Mouse (Mus musculus) regulatory T cell (primary cell): ENCODE data around the gene Atrx.
"Not testable (repeated sequence)": the region's sequence is repeated elsewhere in the genome, so short reads cannot be mapped to it uniquely, and the experiment has no call there.

Experiments
- in situ Hi-C: fragments of 300-600 bp; cut with MboI, MseI; formaldehyde crosslinking; loops from one replicate; pipeline ENCODE4 v1.15.1; 2025; ENCODE audit warnings: high pct_unique_total_duplicates

Gene Atrx

DNA sequence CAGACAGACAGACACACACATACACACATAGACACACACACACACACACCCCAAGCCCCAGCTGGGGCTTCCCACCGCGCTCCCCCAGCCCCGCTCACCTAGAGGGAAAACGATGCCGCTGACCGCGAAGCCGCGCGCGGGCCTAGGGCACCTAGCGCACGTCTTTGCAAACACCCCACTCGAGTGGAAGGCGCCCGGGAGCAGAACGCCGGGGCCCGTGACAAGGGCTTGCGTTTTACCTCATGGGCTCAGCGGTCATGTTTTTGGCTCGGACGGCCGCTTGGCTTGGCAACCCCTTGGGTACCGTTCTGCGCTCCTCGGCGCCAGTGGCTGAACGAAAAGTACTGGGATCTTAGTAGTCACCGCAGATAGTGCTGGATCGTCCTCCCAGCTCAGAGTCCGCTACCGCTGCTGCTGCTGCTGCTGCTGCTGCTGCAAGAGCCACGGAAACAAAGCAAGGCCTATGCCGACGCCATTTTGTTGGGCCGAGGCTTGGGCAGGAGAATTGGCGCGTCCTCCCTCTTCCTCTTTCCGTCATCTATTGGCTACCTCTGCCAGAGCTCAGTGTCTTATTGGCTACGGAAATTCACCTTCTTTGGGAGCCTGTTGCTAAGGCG, at the start of gene Atrx:
Gene Atrx (minus strand): TSS at position 543 of the 617 bp plus-strand sequence.
- in situ Hi-C loops = no loop called here

DNA sequence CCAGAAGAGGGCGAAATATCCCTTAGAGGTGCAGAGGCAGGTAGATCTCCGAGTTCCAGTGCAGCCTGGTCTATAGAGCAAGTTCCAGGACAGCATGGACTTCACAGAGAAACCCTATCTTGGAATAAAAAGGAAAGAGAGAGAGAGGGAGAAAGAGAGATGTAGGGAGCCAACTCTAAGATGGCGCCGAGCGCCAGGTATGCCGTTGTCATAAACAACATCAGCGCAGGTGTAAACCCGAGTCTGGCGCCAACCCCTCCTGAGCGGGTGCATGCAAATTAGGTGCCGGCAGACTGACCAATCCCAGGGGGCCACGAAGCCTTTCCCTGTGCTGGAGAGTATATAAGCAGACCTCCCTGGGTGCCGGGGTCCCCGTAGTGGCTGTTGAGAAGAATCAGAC, 27.9 kb upstream of the Atrx start:
- in situ Hi-C loops = not testable (repeated sequence)

- in situ Hi-C loops = no loop called here
These were observed 24.8 kb upstream of the Atrx start for GRCm38 (mm10) chrX:105953999-105954398.

- in situ Hi-C loops = no loop called here
These were observed 17.2 kb upstream of the Atrx start for GRCm38 (mm10) chrX:105946357-105946756.

DNA sequence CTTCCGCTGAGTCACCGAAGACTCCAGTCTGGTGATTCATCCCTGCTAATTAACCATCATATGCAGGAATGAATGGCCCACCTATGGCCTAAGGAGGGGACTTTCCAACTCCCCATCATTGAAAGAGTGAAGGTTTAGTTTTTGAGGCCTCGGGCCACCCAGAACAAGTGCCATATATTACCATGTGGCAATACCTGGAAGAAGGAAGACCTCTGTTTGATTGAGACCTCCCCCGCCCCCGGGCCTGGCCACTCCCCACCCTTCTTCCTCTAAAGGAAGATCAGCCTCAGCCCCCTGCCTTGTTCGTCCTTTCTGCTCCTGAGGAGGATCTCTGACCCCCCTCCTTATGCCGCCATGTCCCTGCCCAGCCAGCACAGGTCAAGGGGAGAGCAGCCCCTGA, 10.0 kb upstream of the Atrx start:
- in situ Hi-C loops = no loop called here

- in situ Hi-C loops = no loop called here
These were observed 8.5 kb upstream of the Atrx start for GRCm38 (mm10) chrX:105937736-105938135.

- in situ Hi-C loops = no loop called here
These were observed 5.1 kb upstream of the Atrx start for GRCm38 (mm10) chrX:105934341-105934740.

- in situ Hi-C loops = no loop called here
These were observed 355 bp upstream of the Atrx start for GRCm38 (mm10) chrX:105929478-105930038.

DNA sequence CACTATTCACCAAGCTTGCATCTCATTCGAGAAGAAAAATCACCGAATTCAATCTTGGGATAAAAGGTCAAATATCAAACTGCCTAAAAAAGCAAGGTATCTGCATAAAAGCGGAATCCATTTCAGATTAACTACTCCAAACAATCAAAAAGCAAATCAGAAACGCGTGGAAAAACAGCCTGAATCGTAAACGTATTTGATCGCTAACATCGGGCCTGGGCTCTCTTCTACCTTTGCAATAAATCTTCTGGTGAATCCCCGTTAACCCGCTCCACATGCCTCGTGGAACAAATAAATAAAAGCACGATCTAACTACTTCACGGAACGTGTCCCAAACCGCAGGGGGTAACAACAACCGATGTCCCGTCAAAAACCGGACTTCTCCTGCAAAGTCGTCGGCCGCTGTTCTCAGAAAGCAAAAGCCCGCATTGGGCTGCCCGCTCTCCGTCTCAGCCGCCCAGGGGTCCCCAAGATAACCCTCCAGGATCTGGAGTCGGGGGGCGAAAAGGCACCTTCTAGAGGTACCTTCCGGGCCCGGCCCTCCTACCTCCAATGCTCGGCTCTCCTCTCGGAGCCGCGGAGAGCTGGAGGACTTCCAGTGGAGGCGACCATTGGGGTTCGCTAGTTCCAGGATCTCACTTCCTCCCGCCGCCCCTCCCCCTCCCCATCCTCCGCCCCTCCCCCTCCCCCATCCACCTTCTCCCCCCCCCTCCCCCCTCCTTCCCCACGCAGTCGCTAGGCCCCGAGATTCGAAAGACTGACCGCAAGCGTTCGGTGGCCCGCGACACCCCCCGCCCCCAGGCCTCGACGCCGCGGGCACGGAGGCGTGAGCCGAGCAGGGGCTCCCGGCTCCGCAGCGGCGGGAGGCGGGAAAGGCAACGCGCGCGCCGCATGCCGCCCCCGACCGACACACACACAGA, 1.0 kb downstream of the Atrx start:
- in situ Hi-C loops = no loop called here

- in situ Hi-C loops = no loop called here
These were observed 3.0 kb downstream of the Atrx start for GRCm38 (mm10) chrX:105926121-105926735.

DNA sequence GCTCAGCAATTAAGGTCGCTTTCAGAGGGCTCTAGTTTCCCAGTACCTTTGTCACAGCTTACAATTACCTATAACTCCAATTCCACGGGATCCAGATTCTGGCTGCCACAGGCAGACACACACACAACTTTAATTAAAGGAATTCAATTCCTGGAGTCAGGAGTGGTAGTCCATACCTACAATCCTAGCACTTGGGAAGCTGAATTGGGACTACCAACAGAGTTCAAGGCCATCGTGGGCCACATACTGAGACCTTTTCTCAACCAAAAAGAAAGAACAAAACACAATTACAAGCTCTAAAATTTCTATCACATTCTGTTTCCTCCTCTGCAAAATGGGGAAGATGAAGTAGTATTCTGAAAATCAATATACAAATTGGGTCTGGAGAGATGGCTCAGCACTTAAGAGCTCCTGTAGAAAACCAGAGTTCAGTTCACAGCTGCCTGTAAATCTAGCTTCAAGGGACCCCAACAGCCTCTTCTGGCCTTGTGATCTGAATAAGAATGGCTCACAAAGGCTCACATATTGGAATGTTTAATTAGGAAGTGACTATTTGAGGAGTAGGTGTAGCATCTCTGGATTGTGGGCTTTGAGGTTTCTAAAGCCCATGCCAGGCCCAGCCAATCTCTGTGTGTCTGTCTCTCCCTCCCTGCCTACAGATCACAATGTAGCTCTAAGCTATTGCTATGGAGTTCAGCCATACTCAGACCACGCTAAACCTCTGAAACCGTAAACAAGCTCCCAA, 4.7 kb downstream of the Atrx start:
- in situ Hi-C loops = no loop called here

GRCm38 (mm10) chrX:105923896-105924295, 5.3 kb downstream of the Atrx start:
- in situ Hi-C loops = no loop called here

DNA sequence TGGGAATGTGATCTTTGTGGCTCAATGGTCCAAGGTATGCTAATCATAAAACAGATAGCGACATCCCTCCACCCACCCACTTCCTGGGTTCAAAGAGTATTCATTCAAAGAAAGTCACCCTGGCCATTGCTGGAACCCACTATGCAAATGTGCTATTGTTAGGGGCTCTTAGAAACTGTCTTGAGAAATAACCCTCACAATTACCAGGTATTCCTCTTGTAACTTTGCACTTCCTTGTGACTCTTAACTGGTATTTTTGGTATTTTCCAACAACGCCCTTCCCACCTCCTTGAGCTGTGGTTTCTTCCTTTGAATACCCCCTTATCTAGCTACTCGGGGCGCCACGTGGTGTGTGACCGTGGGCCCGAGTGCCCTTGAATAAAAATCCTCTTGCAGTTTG, 6.2 kb downstream of the Atrx start:
- in situ Hi-C loops = not testable (repeated sequence)

DNA sequence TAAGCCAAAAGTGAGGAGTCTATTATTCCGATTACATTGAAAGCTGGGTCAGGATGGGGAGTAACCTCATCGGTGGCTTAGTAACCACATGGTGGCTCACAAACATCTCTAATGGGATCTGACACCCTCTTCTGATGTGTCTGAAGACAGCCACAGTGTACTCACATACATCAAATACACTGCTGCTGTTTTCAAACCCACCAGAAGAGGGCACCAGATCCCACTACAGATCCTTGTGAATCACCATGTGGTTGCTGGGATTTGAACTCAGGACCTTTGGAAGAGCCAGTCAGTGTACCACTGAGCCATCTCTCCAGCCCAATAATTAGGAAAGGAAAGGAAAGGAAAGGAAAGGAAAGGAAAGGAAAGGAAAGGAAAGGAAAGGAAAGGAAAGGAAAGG, 7.8 kb downstream of the Atrx start:
- in situ Hi-C loops = no loop called here

DNA sequence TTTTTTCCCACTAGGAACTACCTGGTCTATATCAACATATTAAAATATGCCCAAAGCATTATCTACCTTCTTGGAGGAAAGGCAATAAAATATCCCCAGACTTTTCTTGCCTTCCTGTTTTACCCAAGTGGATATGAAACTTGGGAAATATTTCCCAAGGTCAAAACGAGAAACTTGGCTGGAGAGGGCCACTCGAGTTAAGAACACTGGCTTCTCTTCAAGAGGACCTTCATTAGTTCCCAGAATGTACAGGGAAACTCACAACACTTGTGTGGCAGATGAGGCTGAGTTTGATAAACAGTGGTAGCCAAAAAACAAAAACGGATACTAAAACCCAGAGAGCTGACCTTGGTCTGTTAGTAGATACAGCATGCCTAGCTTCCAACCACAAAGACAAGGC, 17.5 kb downstream of the Atrx start:
- in situ Hi-C loops = no loop called here

DNA sequence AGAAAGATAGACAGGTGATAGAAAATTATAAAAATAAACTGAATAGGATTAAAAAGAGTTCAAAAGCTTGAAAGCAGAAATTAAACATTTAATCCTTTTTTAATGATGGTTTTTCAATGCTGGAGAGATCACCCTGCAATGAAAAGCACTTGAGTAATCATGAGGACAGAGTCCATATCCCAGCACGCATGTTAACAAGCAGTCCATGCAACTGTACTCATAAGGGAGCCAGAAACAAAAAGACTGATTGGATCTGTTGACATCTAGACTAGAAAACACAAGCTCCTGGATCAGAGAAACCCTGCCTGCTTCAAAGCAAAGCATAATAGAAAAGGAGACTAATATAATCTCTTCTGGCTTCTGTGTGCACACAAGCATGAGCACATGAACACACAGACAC, 27.6 kb downstream of the Atrx start:
- in situ Hi-C loops = loop anchor here (5.0 kb wide), 1 partner anchor 101 kb away; no protein-coding TSS in a partner anchor

DNA sequence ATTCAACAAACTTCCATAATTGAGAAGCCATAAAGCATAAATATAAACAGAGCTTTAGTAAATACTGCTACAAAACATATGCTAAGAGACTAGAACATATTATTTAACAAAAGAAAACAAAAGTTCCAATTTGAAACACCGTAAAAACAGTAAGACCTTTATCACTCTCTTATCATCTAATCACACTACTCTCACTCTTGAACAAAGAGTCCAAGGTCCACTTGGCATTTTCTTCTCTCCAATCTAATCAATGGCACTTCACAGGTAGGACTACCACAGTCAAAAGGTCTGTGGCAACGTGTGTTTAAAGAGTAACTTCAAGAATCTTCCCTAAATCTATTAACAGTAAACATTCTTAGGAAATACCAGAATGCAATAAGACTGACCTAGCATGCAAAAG, 42.3 kb downstream of the Atrx start:
- in situ Hi-C loops = loop anchor here (10.0 kb wide), 1 partner anchor 822 kb away; no protein-coding TSS in a partner anchor

- in situ Hi-C loops = no loop called here
These were observed 64.8 kb downstream of the Atrx start for GRCm38 (mm10) chrX:105864367-105864766.

GRCm38 (mm10) chrX:105824462-105824861, 104.7 kb downstream of the Atrx start:
- in situ Hi-C loops = no loop called here

DNA sequence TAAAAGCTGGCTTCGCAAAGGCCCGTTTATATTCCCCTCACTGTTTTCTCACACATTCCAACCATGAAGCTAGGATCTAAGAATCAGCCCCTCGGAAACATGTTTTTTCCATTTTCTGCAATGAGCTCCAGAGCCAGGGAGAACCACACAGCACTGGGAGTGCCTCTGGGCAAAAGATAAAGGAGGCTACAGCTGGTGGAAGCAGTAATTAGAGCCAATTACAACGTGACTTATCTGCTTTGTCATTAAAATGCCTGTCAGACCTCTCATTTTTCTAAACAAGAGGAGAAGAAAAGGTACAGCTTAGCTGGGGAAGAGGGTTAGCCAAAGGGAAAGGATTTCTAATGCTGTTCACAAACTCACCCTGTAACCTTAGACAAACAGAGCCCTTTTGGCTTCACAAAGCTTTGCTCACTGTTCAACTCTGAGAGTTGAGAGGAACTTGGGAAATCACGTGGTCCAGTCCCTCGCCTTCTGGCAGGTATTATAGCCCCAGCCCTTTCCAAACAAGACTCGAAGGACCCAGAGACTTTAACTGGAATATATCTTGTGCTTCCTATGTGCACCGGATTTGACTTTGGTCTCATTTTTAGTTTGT, 134.3 kb downstream of the Atrx start:
- in situ Hi-C loops = no loop called here

GRCm38 (mm10) chrX:105773281-105773680, 155.9 kb downstream of the Atrx start:
- in situ Hi-C loops = loop anchor here (5.0 to 25.0 kb wide), 2 partner anchors 51 to 886 kb away; no protein-coding TSS in a partner anchor
